Mouse (Mus musculus) heart, adult 9 months (tissue): ENCODE data around the gene Cyb5b.

Source experiments
- DNase-seq, 2 experiments: peaks; one replicate each; pipeline ENCODE4 v3.0.0; 2022; ENCODE audit warnings: low spot score in 2 of 2

Cyb5b gene

GRCm38 (mm10) chr8:107130028-107130427 lies 20.4 kb upstream of the Cyb5b start:
- DNase-seq = no peak

- DNase-seq = no peak
Measured at GRCm38 (mm10) chr8:107132581-107133491, 17.6 kb upstream of the Cyb5b start.

- no peak for DNase-seq
Measured at GRCm38 (mm10) chr8:107133881-107134280, 16.6 kb upstream of the Cyb5b start.

- DNase-seq = no peak
Measured at GRCm38 (mm10) chr8:107136003-107136612, 14.3 kb upstream of the Cyb5b start.

- DNase-seq = no peak
Measured at GRCm38 (mm10) chr8:107137591-107137990, 12.8 kb upstream of the Cyb5b start.

GRCm38 (mm10) chr8:107138338-107138737 lies 12.1 kb upstream of the Cyb5b start:
- DNase-seq = no peak

- peak; percentile 64 to 81 for DNase-seq
Measured at GRCm38 (mm10) chr8:107139704-107140470, 10.6 kb upstream of the Cyb5b start.

GRCm38 (mm10) chr8:107142539-107142938 lies 7.9 kb upstream of the Cyb5b start:
- DNase-seq = no peak

GRCm38 (mm10) chr8:107143501-107143900 lies 6.9 kb upstream of the Cyb5b start:
- no peak for DNase-seq

GRCm38 (mm10) chr8:107146186-107146585 lies 4.3 kb upstream of the Cyb5b start:
- DNase-seq = peak; percentile 74 to 76

- DNase-seq = no peak
Measured at GRCm38 (mm10) chr8:107148802-107149201, 1.6 kb upstream of the Cyb5b start.

- no peak for DNase-seq
Measured at GRCm38 (mm10) chr8:107150057-107150403, 410 bp upstream of the Cyb5b start.

GRCm38 (mm10) chr8:107151212-107151920 lies 926 bp downstream of the Cyb5b start:
- no peak for DNase-seq

- no peak for DNase-seq
Measured at GRCm38 (mm10) chr8:107153326-107154210, 3.1 kb downstream of the Cyb5b start.

GRCm38 (mm10) chr8:107156816-107157215 lies 6.4 kb downstream of the Cyb5b start:
- no peak for DNase-seq

GRCm38 (mm10) chr8:107157836-107158235 lies 7.4 kb downstream of the Cyb5b start:
- no peak for DNase-seq

GRCm38 (mm10) chr8:107158890-107159289 lies 8.4 kb downstream of the Cyb5b start:
- no peak for DNase-seq

- DNase-seq = no peak
Measured at GRCm38 (mm10) chr8:107164251-107164773, 13.9 kb downstream of the Cyb5b start.

- DNase-seq = no peak
Measured at GRCm38 (mm10) chr8:107165745-107166144, 15.3 kb downstream of the Cyb5b start.

- peak in 1 of 2 experiments; percentile 41 for DNase-seq
Measured at GRCm38 (mm10) chr8:107167848-107168247, 17.4 kb downstream of the Cyb5b start.
